Mouse (Mus musculus) cerebellum, adult (tissue): ENCODE results near the gene Chrne.

Experiments
- ATAC-seq: cut with Nextera tagmentation; 2 replicates; pipeline ENCODE4 v1.9.2; 2017; ENCODE audit warnings: mild to moderate bottlenecking, moderate library complexity, mixed read lengths; ENCODE audit not compliant: insufficient number of reproducible peaks, low FRiP score, low TSS enrichment

The Chrne gene

GRCm38 (mm10) chr11:70629557-70629956 lies 10.5 kb upstream of the Chrne start:
- ATAC-seq: no peak

GRCm38 (mm10) chr11:70628431-70628830 lies 9.4 kb upstream of the Chrne start:
- no peak for ATAC-seq

GRCm38 (mm10) chr11:70626877-70627276 lies 7.9 kb upstream of the Chrne start:
- ATAC-seq: no peak

- no peak for ATAC-seq
Observed at GRCm38 (mm10) chr11:70625473-70625872, 6.5 kb upstream of the Chrne start.

GRCm38 (mm10) chr11:70623053-70623742 lies 4.2 kb upstream of the Chrne start:
- ATAC-seq: no peak

- ATAC-seq: no peak
Observed at GRCm38 (mm10) chr11:70621972-70622814, 3.2 kb upstream of the Chrne start.

- ATAC-seq: no peak
Observed at GRCm38 (mm10) chr11:70615516-70616093, 3.4 kb downstream of the Chrne start, which contains the start of gene 4930544D05Rik. Gene 4930544D05Rik, plus strand, starts transcription at chr11:70615848.

GRCm38 (mm10) chr11:70615074-70615473 lies 3.9 kb downstream of the Chrne start:
- ATAC-seq: peak; percentile 58; the same call in 1 of the 2 replicates

- no peak for ATAC-seq
Observed at GRCm38 (mm10) chr11:70612505-70612904, 6.5 kb downstream of the Chrne start.

- ATAC-seq: no peak
Observed at GRCm38 (mm10) chr11:70610752-70611151, 8.3 kb downstream of the Chrne start.

GRCm38 (mm10) chr11:70608381-70609066 lies 10.5 kb downstream of the Chrne start:
- ATAC-seq: no peak

- ATAC-seq: no peak
Observed at GRCm38 (mm10) chr11:70607611-70608010, 11.4 kb downstream of the Chrne start.

- no peak for ATAC-seq
Observed at GRCm38 (mm10) chr11:70606717-70607116, 12.3 kb downstream of the Chrne start.

GRCm38 (mm10) chr11:70605024-70605566 lies 13.9 kb downstream of the Chrne start:
- peak; percentile 49; the same call in 1 of the 2 replicates for ATAC-seq

- ATAC-seq: no peak
Observed at GRCm38 (mm10) chr11:70598451-70598953, 20.5 kb downstream of the Chrne start.

GRCm38 (mm10) chr11:70597301-70597700 lies 21.7 kb downstream of the Chrne start:
- no peak for ATAC-seq

- no peak for ATAC-seq
Observed at GRCm38 (mm10) chr11:70596094-70596493, 22.9 kb downstream of the Chrne start.

GRCm38 (mm10) chr11:70595638-70596037 lies 23.4 kb downstream of the Chrne start:
- no peak for ATAC-seq

- no peak for ATAC-seq
Observed at GRCm38 (mm10) chr11:70594253-70594989, 24.6 kb downstream of the Chrne start.
